Mouse (Mus musculus): ENCODE measurements at regions not wholly inside any gene's neighbourhood (a gene's known extent, or its start where the extent isn't known, plus 50 kb on each side); places are given as distances from the start of the nearest gene placed in this dataset.
A peak's percentile ranks its signal among the peaks of the same experiment; 100 is the strongest.

GRCm38 (mm10) chr6:127298105-127298504, 146.1 kb upstream of the Ccnd2 start:
- DNase-seq (ENCODE audit: low read depth) = no peak

GRCm38 (mm10) chr6:127311192-127312054, 135.2 kb upstream of the Parp11 start:
- no peak for DNase-seq (ENCODE audit: low read depth)

- DNase-seq (ENCODE audit: low read depth) = no peak
These were observed 129.3 kb upstream of the Parp11 start for GRCm38 (mm10) chr6:127317309-127317708.

GRCm38 (mm10) chr6:127318746-127319582, 127.7 kb upstream of the Parp11 start:
- DNase-seq (ENCODE audit: low read depth) = no peak

- DNase-seq (ENCODE audit: low read depth) = no peak
These were observed 126.0 kb upstream of the Parp11 start for GRCm38 (mm10) chr6:127320600-127320999.

GRCm38 (mm10) chr6:127321031-127321430, 125.6 kb upstream of the Parp11 start:
- no peak for DNase-seq (ENCODE audit: low read depth)

GRCm38 (mm10) chr6:127322398-127322797, 124.2 kb upstream of the Parp11 start:
- DNase-seq (ENCODE audit: low read depth) = peak; percentile 70

- no peak for DNase-seq (ENCODE audit: low read depth)
These were observed 121.7 kb upstream of the Parp11 start for GRCm38 (mm10) chr6:127324984-127325383.

- no peak for DNase-seq (ENCODE audit: low read depth)
These were observed 120.9 kb upstream of the Parp11 start for GRCm38 (mm10) chr6:127325596-127326332.

GRCm38 (mm10) chr6:127326333-127326729, 120.3 kb upstream of the Parp11 start:
- DNase-seq (ENCODE audit: low read depth) = no peak

GRCm38 (mm10) chr6:127329191-127330014, 117.2 kb upstream of the Parp11 start:
- DNase-seq (ENCODE audit: low read depth) = no peak

GRCm38 (mm10) chr6:127330015-127330705, 116.5 kb upstream of the Parp11 start:
- peak; percentile 62 for DNase-seq (ENCODE audit: low read depth)

- DNase-seq (ENCODE audit: low read depth) = no peak
These were observed 115.5 kb upstream of the Parp11 start for GRCm38 (mm10) chr6:127331091-127331490.

GRCm38 (mm10) chr6:127334256-127334655, 112.4 kb upstream of the Parp11 start:
- DNase-seq (ENCODE audit: low read depth) = no peak

GRCm38 (mm10) chr6:127335462-127335886, 111.2 kb upstream of the Parp11 start:
- DNase-seq (ENCODE audit: low read depth) = no peak

- no peak for DNase-seq (ENCODE audit: low read depth)
These were observed 110.5 kb upstream of the Parp11 start for GRCm38 (mm10) chr6:127335996-127336660.

GRCm38 (mm10) chr6:127336681-127337397, 109.8 kb upstream of the Parp11 start:
- no peak for DNase-seq (ENCODE audit: low read depth)

GRCm38 (mm10) chr6:127337398-127337871, 109.2 kb upstream of the Parp11 start:
- DNase-seq (ENCODE audit: low read depth) = no peak

- no peak for DNase-seq (ENCODE audit: low read depth)
These were observed 108.2 kb upstream of the Parp11 start for GRCm38 (mm10) chr6:127338412-127338811.
